Mouse (Mus musculus) kidney, adult 2 months (tissue): ENCODE data around the gene C1qtnf4. TPM values are rescaled to one million over a fixed set of nuclear protein-coding genes. Genes with fewer than 3 reads are reported as not detected.

Source experiments
- DNase-seq: peaks from one replicate; pipeline ENCODE4 v3.0.0; 2021
- H3K27ac ChIP-seq: fragments of 200-500 bp; 2 replicates; pipeline ENCODE4 v1.5.1; 2012; ENCODE audit warnings: low read depth, low read length, control low read depth, inconsistent platforms; ENCODE audit not compliant: insufficient read depth
- H3K27me3 ChIP-seq: fragments of 200-500 bp; replicated peaks from 2 replicates; pipeline ENCODE4 v1.6.1; 2012; ENCODE audit warnings: mild to moderate bottlenecking, moderate library complexity, low read length, inconsistent platforms; ENCODE audit not compliant: control insufficient read depth, insufficient read depth
- H3K36me3 ChIP-seq: fragments of 200-500 bp; 2 replicates; pipeline ENCODE4 v1.6.1; 2012; ENCODE audit warnings: mild to moderate bottlenecking, moderate library complexity, low read length, inconsistent platforms; ENCODE audit not compliant: control insufficient read depth, insufficient read depth
- H3K4me1 ChIP-seq: fragments of 200-500 bp; 2 replicates; pipeline ENCODE4 v1.6.1; 2011; ENCODE audit warnings: low read length; ENCODE audit not compliant: control insufficient read depth, insufficient read depth
- H3K4me3 ChIP-seq: fragments of 200-500 bp; 2 replicates; pipeline ENCODE4 v1.5.1; 2011; ENCODE audit warnings: mild to moderate bottlenecking, low read depth, low read length, control low read depth; ENCODE audit not compliant: insufficient read depth
- CTCF ChIP-seq: fragments of 200-500 bp; conservative IDR thresholded peaks from 2 replicates; pipeline ENCODE4 v1.5.1; 2011; ENCODE audit warnings: low read depth, mild to moderate bottlenecking, control low read depth, low read length, moderate library complexity, mixed read lengths; ENCODE audit not compliant: insufficient read depth, insufficient read length
- POLR2A ChIP-seq: fragments of 200-500 bp; IDR thresholded peaks from one replicate; pipeline ENCODE4 v1.6.1; 2011; ENCODE audit warnings: low read depth, low read length, control low read depth
- WGBS: fragments of 180-500 bp; shearing (Covaris S2); methylation state at CpG from one replicate; pipeline ENCODE4 v1.1.7; 2018; 5-methylcytosine and 5-hydroxymethylcytosine counted together
- polyA plus RNA-seq: library from polyadenylated mRNA; depleted of rRNA; stranded (reverse); fragments of >200 nt; gene quantifications from 2 replicates; pipeline ENCODE4 v1.2.3, GENCODE M21; 2012; rRNA removed

The C1qtnf4 gene
- polyA plus RNA-seq, 1 experiment, result 11.1 TPM

GRCm38 (mm10) chr2:90931829-90932228, 46.2 kb downstream of the C1qtnf4 start:
- DNase-seq, result no peak
- no peak overlapping the region for H3K4me3 ChIP-seq
- H3K27me3 ChIP-seq, result no peaks in the 10 kb centered on the region
- TF ChIP-seq CTCF, result no peak
- no peak for TF ChIP-seq POLR2A
- no peaks in the 10 kb centered on the region for H3K36me3 ChIP-seq
- no peak overlapping the region for H3K27ac ChIP-seq
- 52% methylated on average over 8 of the region's 8 CpGs for WGBS
- no peaks in the 10 kb centered on the region for H3K4me1 ChIP-seq

- Histone ChIP-seq H3K27ac (no peak overlapping the region), H3K27me3 (no peaks in the 10 kb centered on the region), H3K4me1 (no peaks in the 10 kb centered on the region), H3K4me3 (no peak overlapping the region), H3K36me3 (no peaks in the 10 kb centered on the region)
- TF ChIP-seq POLR2A, result no peak
- no peak for TF ChIP-seq CTCF
- 67% methylated on average over 2 of the region's 2 CpGs for whole genome bisulfite sequencing
- no peak for DNase-seq
Measured at GRCm38 (mm10) chr2:90932273-90932672, 46.6 kb downstream of the C1qtnf4 start.

GRCm38 (mm10) chr2:90938362-90938761, 52.7 kb downstream of the C1qtnf4 start:
- 55% methylated on average over 3 of the region's 3 CpGs for WGBS
- TF ChIP-seq POLR2A (no peak), CTCF (no peak)

GRCm38 (mm10) chr2:90939750-90940149, 54.1 kb downstream of the C1qtnf4 start:
- no peak overlapping the region for H3K27ac ChIP-seq
- WGBS, result 31% methylated on average over 8 of the region's 8 CpGs
- peaks cover 16% of the 10 kb centered on the region; the same call in 1 of the 2 replicates for H3K4me1 ChIP-seq
- no peaks in the 10 kb centered on the region for H3K36me3 ChIP-seq
- peak overlapping the region; percentile 95 for H3K4me3 ChIP-seq
- no peaks in the 10 kb centered on the region for H3K27me3 ChIP-seq
- DNase-seq, result no peak
- TF ChIP-seq CTCF, result no peak
- TF ChIP-seq POLR2A, result no peak

More at GRCm38 (mm10) chr2:90938362-90938761, 52.7 kb downstream of the C1qtnf4 start:
- no peaks in the 10 kb centered on the region for H3K36me3 ChIP-seq
- no peak overlapping the region for H3K27ac ChIP-seq
- no peak overlapping the region for H3K4me3 ChIP-seq
- H3K4me1 ChIP-seq, result peaks cover 10% of the 10 kb centered on the region; the same call in 1 of the 2 replicates
- no peaks in the 10 kb centered on the region for H3K27me3 ChIP-seq
- no peak for DNase-seq

Other genes with a start within 250 kb of the C1qtnf4 start
- 4.9 and 5.2 TPM in 2 replicates for gene Nup160, start 208.6 kb upstream of the C1qtnf4 start, polyA plus RNA-seq
- gene Fnbp4, start 140.5 kb upstream of the C1qtnf4 start, polyA plus RNA-seq, result 20.6 and 21.2 TPM in 2 replicates
- gene Agbl2, start 103.1 kb upstream of the C1qtnf4 start, polyA plus RNA-seq, result 0.56 and 0.65 TPM in 2 replicates
- gene Mtch2, start 38.7 kb upstream of the C1qtnf4 start, polyA plus RNA-seq, result 109 and 144 TPM in 2 replicates
- gene Kbtbd4, start 18.9 kb downstream of the C1qtnf4 start, polyA plus RNA-seq, result 18.8 and 19.0 TPM in 2 replicates
- 344 and 416 TPM in 2 replicates for gene Ndufs3, start 19.0 kb downstream of the C1qtnf4 start, polyA plus RNA-seq
- 40.5 and 40.6 TPM in 2 replicates for gene Celf1, start 54.5 kb downstream of the C1qtnf4 start, polyA plus RNA-seq
- gene Rapsn, start 149.8 kb downstream of the C1qtnf4 start, polyA plus RNA-seq, result 7.0 TPM in 2 replicates
- 114 and 127 TPM in 2 replicates for gene Psmc3, start 168.1 kb downstream of the C1qtnf4 start, polyA plus RNA-seq
- 87.2 and 103 TPM in 2 replicates for gene Slc39a13, start 184.6 kb downstream of the C1qtnf4 start, polyA plus RNA-seq
- gene Spi1, start 196.5 kb downstream of the C1qtnf4 start, polyA plus RNA-seq, result 12.9 and 17.4 TPM in 2 replicates
- 0.14 and 0.24 TPM in 2 replicates for gene Mybpc3, start 232.3 kb downstream of the C1qtnf4 start, polyA plus RNA-seq